Mouse (Mus musculus) adrenal gland, postnatal 25 days (tissue): Measurements from ENCODE around the gene Dynll2. TPM values are rescaled to one million over a fixed set of nuclear protein-coding genes. Genes with fewer than 3 reads are reported as not detected.

Experiments used
- DNase-seq: peaks from one replicate; pipeline ENCODE4 v3.0.0; 2021; ENCODE audit warnings: mixed read lengths
- long read RNA-seq: library from polyadenylated mRNA; stranded (forward); transcript quantifications from one replicate; pipeline ENCODE4 v2.0.0, GENCODE M21; 2021
- total RNA-seq: library from RNA; stranded (reverse); gene quantifications from 2 replicates; pipeline ENCODE4 v1.2.3, GENCODE M21; 2021

Dynll2 gene
- 213 TPM in 2 replicates for total RNA-seq
- long read RNA-seq, transcript Dynll2-201 (3 exons, 2,476 nt), result major isoform, 91 of 114 reads
- long read RNA-seq, partial matches to known transcripts, result 2 of 114 reads
- long read RNA-seq, other reads (novel, unspliced or antisense), result 20 of 114 reads

GRCm38 (mm10) chr11:87986831-87987793 is at the start of gene Dynll2:
Gene Dynll2, minus strand, starts transcription at chr11:87987533.
- peak; percentile 92 for DNase-seq

- DNase-seq, result peak; percentile 48
These were observed 49.5 kb upstream of the Dynll2 start for GRCm38 (mm10) chr11:88036761-88037251.

GRCm38 (mm10) chr11:88035970-88036369 is 48.6 kb upstream of the Dynll2 start:
- DNase-seq, result no peak

- DNase-seq, result no peak
These were observed 44.4 kb upstream of the Dynll2 start for GRCm38 (mm10) chr11:88031753-88032152.

- DNase-seq, result no peak
These were observed 43.5 kb upstream of the Dynll2 start for GRCm38 (mm10) chr11:88030836-88031235.

- no peak for DNase-seq
These were observed 42.9 kb upstream of the Dynll2 start for GRCm38 (mm10) chr11:88030219-88030618.

- DNase-seq, result no peak
These were observed 40.9 kb upstream of the Dynll2 start for GRCm38 (mm10) chr11:88028193-88028684.

GRCm38 (mm10) chr11:88027391-88028035 is 40.2 kb upstream of the Dynll2 start:
- no peak for DNase-seq

- no peak for DNase-seq
These were observed 36.6 kb upstream of the Dynll2 start for GRCm38 (mm10) chr11:88023933-88024332.

- DNase-seq, result no peak
These were observed 28.5 kb upstream of the Dynll2 start for GRCm38 (mm10) chr11:88015795-88016194.

- no peak for DNase-seq
These were observed 27.8 kb upstream of the Dynll2 start for GRCm38 (mm10) chr11:88015161-88015560.

GRCm38 (mm10) chr11:88013632-88014031 is 26.3 kb upstream of the Dynll2 start:
- DNase-seq, result no peak

GRCm38 (mm10) chr11:88012621-88013244 is 25.4 kb upstream of the Dynll2 start:
- no peak for DNase-seq

- DNase-seq, result no peak
These were observed 24.6 kb upstream of the Dynll2 start for GRCm38 (mm10) chr11:88011914-88012419.

- DNase-seq, result no peak
These were observed 24.0 kb upstream of the Dynll2 start for GRCm38 (mm10) chr11:88011208-88011913.

GRCm38 (mm10) chr11:88009542-88010190 is 22.3 kb upstream of the Dynll2 start:
- no peak for DNase-seq

GRCm38 (mm10) chr11:88008641-88009040 is 21.3 kb upstream of the Dynll2 start:
- no peak for DNase-seq

GRCm38 (mm10) chr11:88004123-88004522 is 16.8 kb upstream of the Dynll2 start:
- DNase-seq, result no peak

- no peak for DNase-seq
These were observed 15.4 kb upstream of the Dynll2 start for GRCm38 (mm10) chr11:88002738-88003137.

GRCm38 (mm10) chr11:87999751-88000150 is 12.4 kb upstream of the Dynll2 start:
- no peak for DNase-seq

GRCm38 (mm10) chr11:87991806-87992205 is 4.5 kb upstream of the Dynll2 start:
- DNase-seq, result no peak
